Mouse (Mus musculus) CD4-positive, CD25-positive, alpha-beta regulatory T cell, adult 2 months (primary cell): ENCODE data around the gene Lonp1.
"Not testable (repeated sequence)": the region's sequence is repeated elsewhere in the genome, so short reads cannot be mapped to it uniquely, and the experiment has no call there.

Experiments
- DNase-seq: peaks from one replicate; pipeline ENCODE4 v3.0.0-alpha.2; 2012; ENCODE audit warnings: low read depth, low spot score

The Lonp1 gene

GRCm38 (mm10) chr17:56626754-56627470 lies at the start of gene Lonp1:
Gene Lonp1, minus strand, starts transcription at chr17:56626887.
- DNase-seq = peak; percentile 100

- DNase-seq = no peak
Observed at GRCm38 (mm10) chr17:56673647-56674416, 47.1 kb upstream of the Lonp1 start.

- peak; percentile 100 for DNase-seq
Observed at GRCm38 (mm10) chr17:56672941-56673646, 46.4 kb upstream of the Lonp1 start, which contains the start of gene Ranbp3. Gene Ranbp3, plus strand, starts transcription at chr17:56673294.

- DNase-seq = no peak
Observed at GRCm38 (mm10) chr17:56669766-56670165, 43.1 kb upstream of the Lonp1 start.

- peak; percentile 91 for DNase-seq
Observed at GRCm38 (mm10) chr17:56668384-56669144, 41.9 kb upstream of the Lonp1 start.

GRCm38 (mm10) chr17:56667591-56667990 lies 40.9 kb upstream of the Lonp1 start:
- DNase-seq = no peak

- DNase-seq = no peak
Observed at GRCm38 (mm10) chr17:56666384-56666783, 39.7 kb upstream of the Lonp1 start.

- no peak for DNase-seq
Observed at GRCm38 (mm10) chr17:56664333-56664732, 37.6 kb upstream of the Lonp1 start.

GRCm38 (mm10) chr17:56663659-56664058 lies 37.0 kb upstream of the Lonp1 start:
- no peak for DNase-seq

- DNase-seq = no peak
Observed at GRCm38 (mm10) chr17:56656171-56656570, 29.5 kb upstream of the Lonp1 start.

- DNase-seq = no peak
Observed at GRCm38 (mm10) chr17:56655311-56655710, 28.6 kb upstream of the Lonp1 start.

- no peak for DNase-seq
Observed at GRCm38 (mm10) chr17:56654771-56655170, 28.1 kb upstream of the Lonp1 start.

- no peak for DNase-seq
Observed at GRCm38 (mm10) chr17:56651801-56652200, 25.1 kb upstream of the Lonp1 start.

- DNase-seq = peak; percentile 23
Observed at GRCm38 (mm10) chr17:56647546-56647945, 20.9 kb upstream of the Lonp1 start.

- DNase-seq = no peak
Observed at GRCm38 (mm10) chr17:56643237-56643636, 16.6 kb upstream of the Lonp1 start.

GRCm38 (mm10) chr17:56634023-56634422 lies 7.3 kb upstream of the Lonp1 start:
- no peak for DNase-seq

GRCm38 (mm10) chr17:56631807-56632206 lies 5.1 kb upstream of the Lonp1 start:
- no peak for DNase-seq

- DNase-seq = not testable (repeated sequence)
Observed at GRCm38 (mm10) chr17:56629800-56630781, 3.4 kb upstream of the Lonp1 start.

GRCm38 (mm10) chr17:56627530-56628277 lies 1.0 kb upstream of the Lonp1 start, which contains the start of gene Catsperd:
Gene Catsperd, plus strand, starts transcription at chr17:56628143.
- peak; percentile 44 for DNase-seq
